Mouse (Mus musculus) ES-Bruce4 (cell line): ENCODE results near the gene Dnah14. TPM values are rescaled to one million over a fixed set of nuclear protein-coding genes. Genes with fewer than 3 reads are reported as not detected.

ENCODE experiments used
- H3K27ac ChIP-seq: 2 replicates; pipeline ENCODE4 v1.5.1; 2012; ENCODE audit warnings: low read length, inconsistent platforms; ENCODE audit not compliant: insufficient read depth
- H3K27me3 ChIP-seq: 2 replicates; pipeline ENCODE4 v1.6.1; 2012; ENCODE audit warnings: mild to moderate bottlenecking, low read length, inconsistent platforms; ENCODE audit not compliant: control insufficient read depth, poor library complexity, insufficient read depth, severe bottlenecking
- H3K36me3 ChIP-seq: 2 replicates; pipeline ENCODE4 v1.6.1; 2012; ENCODE audit warnings: inconsistent platforms, mild to moderate bottlenecking, low read length, moderate library complexity; ENCODE audit not compliant: control insufficient read depth, poor library complexity, insufficient read depth, severe bottlenecking
- H3K4me1 ChIP-seq: one replicate; pipeline ENCODE4 v1.8.1; 2011; ENCODE audit warnings: low read length; ENCODE audit not compliant: control insufficient read depth, insufficient read depth
- H3K4me3 ChIP-seq: 2 replicates; pipeline ENCODE4 v1.5.1; 2011; ENCODE audit warnings: low read depth, mild to moderate bottlenecking, low read length
- H3K9ac ChIP-seq: 2 replicates; pipeline ENCODE4 v1.6.1; 2012; ENCODE audit warnings: low read depth, mild to moderate bottlenecking, inconsistent platforms; ENCODE audit not compliant: poor library complexity, severe bottlenecking
- H3K9me3 ChIP-seq: replicated peaks from 2 replicates; pipeline ENCODE4 v1.6.1; 2012; ENCODE audit warnings: mild to moderate bottlenecking, low read length, inconsistent platforms; ENCODE audit not compliant: control insufficient read depth, poor library complexity, insufficient read depth, severe bottlenecking
- CTCF ChIP-seq: IDR thresholded peaks from one replicate; pipeline ENCODE4 v1.8.1; 2011; ENCODE audit warnings: low read depth, low read length
- EP300 ChIP-seq: IDR thresholded peaks from 2 replicates; pipeline ENCODE4 v1.6.1; 2011; ENCODE audit warnings: low read depth, low read length; ENCODE audit not compliant: insufficient read depth
- POLR2A ChIP-seq: IDR thresholded peaks from one replicate; pipeline ENCODE4 v1.8.1; 2011; ENCODE audit warnings: low read length; ENCODE audit not compliant: insufficient read depth
- polyA plus RNA-seq: library from polyadenylated mRNA; stranded (reverse); fragments of >200 nt; gene quantifications from 2 replicates; pipeline ENCODE4 v1.2.4, GENCODE M21; 2011; ENCODE audit warnings: low read depth; ENCODE audit not compliant: missing spikeins, insufficient read depth, insufficient read length

The Dnah14 gene
- polyA plus RNA-seq, 1 experiment, result 0.33 TPM

GRCm38 (mm10) chr1:181543711-181544383 is 32.5 kb upstream of the Dnah14 start:
- no peaks in the 10 kb centered on the region for H3K27me3 ChIP-seq
- no peaks in the 10 kb centered on the region for H3K9me3 ChIP-seq
- no peaks in the 10 kb centered on the region for H3K4me1 ChIP-seq
- TF ChIP-seq EP300, result no peak
- TF ChIP-seq POLR2A, result no peak
- TF ChIP-seq CTCF, result peak; percentile 35
- H3K36me3 ChIP-seq, result no peaks in the 10 kb centered on the region
- no peak overlapping the region for H3K9ac ChIP-seq
- no peak overlapping the region for H3K27ac ChIP-seq
- H3K4me3 ChIP-seq, result no peak overlapping the region

- Histone ChIP-seq H3K9me3 (no peaks in the 10 kb centered on the region), H3K36me3 (no peaks in the 10 kb centered on the region), H3K27ac (no peak overlapping the region), H3K27me3 (no peaks in the 10 kb centered on the region), H3K4me1 (no peaks in the 10 kb centered on the region), H3K4me3 (no peak overlapping the region), H3K9ac (no peak overlapping the region)
- TF ChIP-seq EP300 (no peak), CTCF (peak; percentile 49), POLR2A (no peak)
Measured at GRCm38 (mm10) chr1:181545044-181545772, 31.2 kb upstream of the Dnah14 start.

GRCm38 (mm10) chr1:181549987-181550386 is 26.4 kb upstream of the Dnah14 start:
- H3K36me3 ChIP-seq, result no peaks in the 10 kb centered on the region
- no peaks in the 10 kb centered on the region; the same call in 1 of the 2 replicates for H3K27me3 ChIP-seq
- TF ChIP-seq POLR2A, result no peak
- TF ChIP-seq CTCF, result no peak
- TF ChIP-seq EP300, result no peak
- H3K9ac ChIP-seq, result no peak overlapping the region
- no peak overlapping the region for H3K4me3 ChIP-seq
- no peaks in the 10 kb centered on the region for H3K4me1 ChIP-seq
- H3K9me3 ChIP-seq, result no peaks in the 10 kb centered on the region
- H3K27ac ChIP-seq, result no peak overlapping the region

- Histone ChIP-seq H3K36me3 (no peaks in the 10 kb centered on the region), H3K27ac (no peak overlapping the region), H3K4me3 (no peak overlapping the region), H3K27me3 (no peaks in the 10 kb centered on the region; the same call in 1 of the 2 replicates), H3K9me3 (no peaks in the 10 kb centered on the region), H3K9ac (no peak overlapping the region), H3K4me1 (no peaks in the 10 kb centered on the region)
- TF ChIP-seq POLR2A (no peak), EP300 (no peak), CTCF (no peak)
Measured at GRCm38 (mm10) chr1:181550826-181551225, 25.5 kb upstream of the Dnah14 start.

- H3K4me3 ChIP-seq, result no peak overlapping the region
- no peaks in the 10 kb centered on the region; the same call in 1 of the 2 replicates for H3K27me3 ChIP-seq
- H3K36me3 ChIP-seq, result no peaks in the 10 kb centered on the region
- TF ChIP-seq CTCF (no peak), POLR2A (no peak), EP300 (no peak)
- no peaks in the 10 kb centered on the region for H3K4me1 ChIP-seq
- no peak overlapping the region for H3K27ac ChIP-seq
- no peak overlapping the region for H3K9ac ChIP-seq
- H3K9me3 ChIP-seq, result no peaks in the 10 kb centered on the region
Measured at GRCm38 (mm10) chr1:181552533-181553410, 23.6 kb upstream of the Dnah14 start.
